In genomic region chr1:166409701-166410220, GRCm38 (mm10) we compare ENCODE assay signal across 7 mouse cellular contexts. TPM values are rescaled to one million over a fixed set of nuclear protein-coding genes. Genes with fewer than 3 reads are reported as not detected.
DNase-seq lines count a peak whose midpoint lies in the region; ATAC-seq lines count a peak whose summit lies in the region.

Pogk (minus strand) TSS chr1:166409863.

- peak within 1 kb of the TSS; percentile 78 for H3K9ac ChIP-seq in intestine, embryonic 15.5 days
- peak within 1 kb of the TSS; percentile 80 for H3K9ac ChIP-seq in limb, embryonic 11.5 days (ENCODE audit: low read length)
- H3K9ac ChIP-seq in midbrain, embryonic 13.5 days (replicated peaks), result peak within 1 kb of the TSS; percentile 91

- 0 out of 2 replicates have a peak, but pooled peaks cover 10% of the 10 kb centered on the region for H3K4me1 ChIP-seq in intestine, embryonic 15.5 days (replicated peaks)
- peaks cover 10% of the 10 kb centered on the region for H3K4me1 ChIP-seq in limb, embryonic 11.5 days (ENCODE audit: control insufficient read depth, insufficient read depth, low read length)
- H3K4me1 ChIP-seq in midbrain, embryonic 13.5 days (replicated peaks), result peaks cover 24% of the 10 kb centered on the region

- H3K36me3 ChIP-seq in intestine, embryonic 15.5 days, result peaks cover 7% of the 10 kb centered on the region; the same call in 1 of the 2 replicates
- H3K36me3 ChIP-seq in limb, embryonic 11.5 days (ENCODE audit: control insufficient read depth, insufficient read depth, low read length), result peaks cover 8% of the 10 kb centered on the region; the same call in 1 of the 2 replicates
- peaks cover 31% of the 10 kb centered on the region for H3K36me3 ChIP-seq in midbrain, embryonic 13.5 days

- DNase-seq in adrenal gland, adult 8-10 months, result peak; percentile 51
- peak; percentile 90 for DNase-seq in embryo, embryonic 10 days (ENCODE audit: low spot score)
- peak; percentile 74 for DNase-seq in gastrocnemius, postnatal 25 days
- peak; percentile 88 for DNase-seq in limb, embryonic 11.5 days (ENCODE audit: low spot score)
- peak; percentile 39 for DNase-seq in spleen, adult 12 weeks (ENCODE audit: low spot score)

- WGBS in intestine, embryonic 15.5 days, result 3% methylated on average over 47 of the region's 49 CpGs
- 9% methylated on average over 46 of the region's 49 CpGs for WGBS in limb, embryonic 11.5 days
- WGBS in midbrain, embryonic 13.5 days, result 9% methylated on average over 34 of the region's 49 CpGs

- peak; percentile 97 for ATAC-seq in intestine, embryonic 15.5 days
- peak; percentile 90 for ATAC-seq in limb, embryonic 11.5 days (ENCODE audit: insufficient number of reproducible peaks, low FRiP score, low TSS enrichment, low read depth)
- peak; percentile 93 for ATAC-seq in midbrain, embryonic 13.5 days

- H3K4me2 ChIP-seq in intestine, embryonic 15.5 days (replicated peaks), result peak within 1 kb of the TSS; percentile 86
- peak within 1 kb of the TSS; percentile 69 for H3K4me2 ChIP-seq in limb, embryonic 11.5 days (ENCODE audit: low read depth, severe bottlenecking)
- peak within 1 kb of the TSS; percentile 92 for H3K4me2 ChIP-seq in midbrain, embryonic 13.5 days (replicated peaks)

- peak within 1 kb of the TSS; percentile 67 for H3K27ac ChIP-seq in intestine, embryonic 15.5 days
- H3K27ac ChIP-seq in limb, embryonic 11.5 days (replicated peaks; ENCODE audit: low read depth, low read length), result no peak within 1 kb of the TSS
- H3K27ac ChIP-seq in midbrain, embryonic 13.5 days, result peak within 1 kb of the TSS; percentile 83

- peak within 1 kb of the TSS; percentile 75 for H3K4me3 ChIP-seq in intestine, embryonic 15.5 days (replicated peaks)
- H3K4me3 ChIP-seq in limb, embryonic 11.5 days (ENCODE audit: low read depth, low read length), result peak within 1 kb of the TSS; percentile 55
- H3K4me3 ChIP-seq in midbrain, embryonic 13.5 days (replicated peaks), result peak within 1 kb of the TSS; percentile 75

- H3K27me3 ChIP-seq in intestine, embryonic 15.5 days (replicated peaks), result no peaks in the 10 kb centered on the region
- no peaks in the 10 kb centered on the region for H3K27me3 ChIP-seq in limb, embryonic 11.5 days (ENCODE audit: control insufficient read depth, insufficient read depth, low read length)
- H3K27me3 ChIP-seq in midbrain, embryonic 13.5 days, result no peaks in the 10 kb centered on the region

- H3K9me3 ChIP-seq in intestine, embryonic 15.5 days, result no peaks in the 10 kb centered on the region
- peaks cover 5% of the 10 kb centered on the region; the same call in 1 of the 2 replicates for H3K9me3 ChIP-seq in limb, embryonic 11.5 days (ENCODE audit: control insufficient read depth, low read length)
- peaks cover 10% of the 10 kb centered on the region for H3K9me3 ChIP-seq in midbrain, embryonic 13.5 days

RNA-seq across cellular contexts. Expression of gene Pogk, which starts in this region (rescaled TPM):
- 10 to 100 TPM; 30.0 to 43.1 (median 38.9) TPM for total RNA-seq in adrenal gland, adult 8-10 months (2022)
- total RNA-seq in gastrocnemius, postnatal 25 days (2021), result 1 to 10 TPM; 6.3 to 6.9 TPM
- polyA plus RNA-seq in intestine, embryonic 15.5 days (2015; fragmentation: Nextera tagmentation; extraction: Ambion mirVana), result 9.0 and 10.4 TPM in 2 replicates
- 24.3 and 29.1 TPM in 2 replicates for polyA plus RNA-seq in limb, embryonic 11.5 days (2014; fragmentation: Nextera tagmentation; extraction: Ambion mirVana)
- 41.1 and 45.5 TPM in 2 replicates for polyA plus RNA-seq in midbrain, embryonic 13.5 days (2015; fragmentation: Nextera tagmentation; extraction: Ambion mirVana)

Comparison
In these comparisons a context has a peak if more than half of its experiments do, and no peak if none do; other contexts are left out.
1. DNase-seq: peak in every context shown above with its lines; median percentile 90 in embryo, embryonic 10 days; 88 in limb, embryonic 11.5 days; 74 in gastrocnemius, postnatal 25 days; 51 in adrenal gland, adult 8-10 months; 39 in spleen, adult 12 weeks.